Mouse (Mus musculus) CH12.LX (cell line): Measurements from ENCODE around the gene Tmem88b.

Experiments used
- CTCF ChIP-seq, 2 experiments: IDR thresholded peaks in 1 of 2; conservative IDR thresholded peaks in 1 of 2; 2 replicates each; pipeline ENCODE4 v1.5.1; 2011 to 2012; ENCODE audit warnings: low read depth in 2 of 2, low read length in 2 of 2, improper control_type of control experiment in 1 of 2, inconsistent platforms in 1 of 2, mild to moderate bottlenecking in 1 of 2, moderate library complexity in 1 of 2
- NRF1 ChIP-seq: IDR thresholded peaks from 2 replicates; pipeline ENCODE4 v1.6.1; 2014; ENCODE audit warnings: low read depth, mild to moderate bottlenecking, inconsistent platforms, low read length, improper control_type of control experiment, moderate library complexity
- POLR2A ChIP-seq: IDR thresholded peaks from 2 replicates; pipeline ENCODE4 v1.6.1; 2011; ENCODE audit warnings: low read depth, mild to moderate bottlenecking, improper control_type of control experiment, low read length

GRCm38 (mm10) chr4:155734951-155735702, 50.5 kb downstream of the Tmem88b start:
- no peak for TF ChIP-seq POLR2A
- TF ChIP-seq NRF1: no peak
- no peak for TF ChIP-seq CTCF (conservative IDR thresholded peaks at IDR 0.05 in 1 of 2, IDR thresholded peaks at IDR 0.05 in 1 of 2; ENCODE audit: low read depth in 2 of 2, low read length in 2 of 2)
